8 mouse cellular contexts compared by ENCODE assay signal in genomic region chr10:107799671-107800353, GRCm38 (mm10).
DNase-seq lines count a peak whose midpoint lies in the region; ATAC-seq and TF ChIP-seq lines count a peak whose summit lies in the region.

No protein-coding gene starts in this region.

- H3K27me3 ChIP-seq in heart, embryonic 11.5 days (ENCODE audit: control insufficient read depth, insufficient read depth, low read length) = no peaks in the 10 kb centered on the region
- no peaks in the 10 kb centered on the region for H3K27me3 ChIP-seq in midbrain, postnatal 0 days (ENCODE audit: insufficient read depth, low read length)
- no peaks in the 10 kb centered on the region for H3K27me3 ChIP-seq in stomach, postnatal 0 days (ENCODE audit: control insufficient read depth, insufficient read depth, low read length)

- no peak overlapping the region for H3K4me2 ChIP-seq in heart, embryonic 11.5 days
- no peak overlapping the region for H3K4me2 ChIP-seq in midbrain, postnatal 0 days (ENCODE audit: low read depth, low read length, poor library complexity, severe bottlenecking)
- no peak overlapping the region for H3K4me2 ChIP-seq in stomach, postnatal 0 days (replicated peaks; ENCODE audit: low read depth)

- peak; percentile 83 for TF ChIP-seq CTCF in midbrain, postnatal 0 days (IDR thresholded peaks at IDR 0.05)
- TF ChIP-seq CTCF in stomach, postnatal 0 days (IDR thresholded peaks at IDR 0.05; ENCODE audit: low read depth) = peak; percentile 86

- no peak overlapping the region for H3K9ac ChIP-seq in heart, embryonic 11.5 days (ENCODE audit: low read depth, low read length)
- H3K9ac ChIP-seq in midbrain, postnatal 0 days (replicated peaks; ENCODE audit: low read length, poor library complexity, severe bottlenecking) = no peak overlapping the region
- H3K9ac ChIP-seq in stomach, postnatal 0 days (ENCODE audit: low read length) = no peak overlapping the region

- intact Hi-C loops in gastrocnemius, postnatal 14 days (cut with DNase I; ENCODE audit: low total_unique reads) = no loop called here
- intact Hi-C loops in left cerebral cortex, postnatal 4 days (cut with DNase I) = loop anchor here (5.0 kb wide), 1 partner anchor 122 kb away; no protein-coding TSS in a partner anchor

- no peak overlapping the region for H3K27ac ChIP-seq in heart, embryonic 11.5 days (ENCODE audit: low read depth, low read length)
- no peak overlapping the region for H3K27ac ChIP-seq in midbrain, postnatal 0 days (ENCODE audit: low read depth, low read length)
- H3K27ac ChIP-seq in stomach, postnatal 0 days (replicated peaks) = no peak overlapping the region

- no peaks in the 10 kb centered on the region for H3K36me3 ChIP-seq in heart, embryonic 11.5 days (ENCODE audit: control insufficient read depth, insufficient read depth, low read length)
- H3K36me3 ChIP-seq in midbrain, postnatal 0 days (ENCODE audit: insufficient read depth, low read length) = no peaks in the 10 kb centered on the region
- H3K36me3 ChIP-seq in stomach, postnatal 0 days (ENCODE audit: control insufficient read depth, insufficient read depth, low read length) = no peaks in the 10 kb centered on the region

- H3K9me3 ChIP-seq in heart, embryonic 11.5 days (replicated peaks; ENCODE audit: control insufficient read depth, low read length) = no peaks in the 10 kb centered on the region
- no peaks in the 10 kb centered on the region for H3K9me3 ChIP-seq in midbrain, postnatal 0 days (ENCODE audit: low read length)
- no peaks in the 10 kb centered on the region for H3K9me3 ChIP-seq in stomach, postnatal 0 days (ENCODE audit: control insufficient read depth, low read length)

- TF ChIP-seq EP300 in stomach, postnatal 0 days (optimal IDR thresholded peaks at IDR 0.05) = no peak

- no peak overlapping the region for H3K4me3 ChIP-seq in heart, embryonic 11.5 days (ENCODE audit: low read depth, low read length)
- H3K4me3 ChIP-seq in midbrain, postnatal 0 days (ENCODE audit: low read depth, low read length) = no peak overlapping the region
- no peak overlapping the region for H3K4me3 ChIP-seq in stomach, postnatal 0 days (ENCODE audit: low read depth, low read length)

- WGBS in heart, embryonic 11.5 days (ENCODE audit: insufficient replicate concordance) = 9% methylated on average over 7 of the region's 7 CpGs
- 12% methylated on average over 7 of the region's 7 CpGs for WGBS in midbrain, postnatal 0 days
- 4% methylated on average over 7 of the region's 7 CpGs for WGBS in stomach, postnatal 0 days

- peaks cover 2% of the 10 kb centered on the region for H3K4me1 ChIP-seq in heart, embryonic 11.5 days (ENCODE audit: control insufficient read depth, insufficient read depth, low read length)
- H3K4me1 ChIP-seq in midbrain, postnatal 0 days (ENCODE audit: insufficient read depth, low read length) = no peaks in the 10 kb centered on the region
- H3K4me1 ChIP-seq in stomach, postnatal 0 days (replicated peaks; ENCODE audit: control insufficient read depth, insufficient read depth) = no peaks in the 10 kb centered on the region

- no peak; the same call in 1 of the 2 replicates for ATAC-seq in heart, embryonic 11.5 days (replicated peaks; ENCODE audit: insufficient number of reproducible peaks, low FRiP score, low TSS enrichment)
- ATAC-seq in midbrain, postnatal 0 days (ENCODE audit: low FRiP score) = 0 out of 2 replicates have a peak, but pooled peaks have one; percentile 62
- ATAC-seq in stomach, postnatal 0 days (ENCODE audit: low FRiP score, low TSS enrichment) = peak; percentile 81

- peak; percentile 89 for DNase-seq in heart, adult 11 months
- peak; percentile 43 to 49 for DNase-seq in cerebellum, postnatal 36 days
- peak; percentile 50 for DNase-seq in gastrocnemius, postnatal 14 days
- peak; percentile 49 for DNase-seq in kidney, adult 18-20 months
- peak; percentile 53 for DNase-seq in left cerebral cortex, postnatal 4 days
- peak; percentile 75 for DNase-seq in midbrain, postnatal 0 days (ENCODE audit: low spot score)
- DNase-seq in stomach, postnatal 0 days (ENCODE audit: low spot score) = peak; percentile 57
